Mouse (Mus musculus) lung, embryonic 16.5 days (tissue): ENCODE measurements at regions not wholly inside any gene's neighbourhood (a gene's known extent, or its start where the extent isn't known, plus 50 kb on each side); places are given as distances from the start of the nearest gene placed in this dataset.

Source experiments
- ATAC-seq: fragments of 200-750 bp; cut with Nextera tagmentation; 2 replicates; pipeline ENCODE4 v1.8.0; 2017; ENCODE audit warnings: low read depth, mild to moderate bottlenecking, moderate library complexity
- H3K27ac ChIP-seq: fragments of 300-500 bp; sonication (generic); 2 replicates; pipeline ENCODE4 v1.5.1; 2014; ENCODE audit warnings: mild to moderate bottlenecking, control low read depth, low read length
- H3K27me3 ChIP-seq: fragments of 300-500 bp; sonication (generic); 2 replicates; pipeline ENCODE4 v1.6.1; 2014; ENCODE audit warnings: low read depth, low read length, mixed read lengths; ENCODE audit not compliant: control insufficient read depth, insufficient read depth
- H3K36me3 ChIP-seq: fragments of 300-500 bp; sonication (generic); 2 replicates; pipeline ENCODE4 v1.6.1; 2014; ENCODE audit warnings: low read length; ENCODE audit not compliant: control insufficient read depth, insufficient read depth
- H3K4me1 ChIP-seq: fragments of 300-500 bp; sonication (generic); replicated peaks from 2 replicates; pipeline ENCODE4 v1.6.1; 2014; ENCODE audit warnings: low read length, mixed read lengths; ENCODE audit not compliant: control insufficient read depth, insufficient read depth
- H3K4me2 ChIP-seq: fragments of 300-500 bp; sonication (generic); 2 replicates; pipeline ENCODE4 v1.6.1; 2014; ENCODE audit warnings: low read depth, low read length, control low read depth
- H3K4me3 ChIP-seq: fragments of 300-500 bp; sonication (generic); 2 replicates; pipeline ENCODE4 v1.5.1; 2014; ENCODE audit warnings: mild to moderate bottlenecking, low read length, control low read depth
- H3K9ac ChIP-seq: fragments of 300-500 bp; sonication (generic); 2 replicates; pipeline ENCODE4 v1.6.1; 2014; ENCODE audit warnings: low read length, control low read depth
- H3K9me3 ChIP-seq: fragments of 300-500 bp; sonication (generic); 2 replicates; pipeline ENCODE4 v1.6.1; 2016; ENCODE audit warnings: low read length; ENCODE audit not compliant: control insufficient read depth
- WGBS: fragments of 180-500 bp; shearing (Covaris S2); extraction: QIAGEN DNeasy Blood & Tissue Kit; methylation state at CpG from one replicate; pipeline ENCODE4 v1.1.7; 2014; 5-methylcytosine and 5-hydroxymethylcytosine counted together

DNA sequence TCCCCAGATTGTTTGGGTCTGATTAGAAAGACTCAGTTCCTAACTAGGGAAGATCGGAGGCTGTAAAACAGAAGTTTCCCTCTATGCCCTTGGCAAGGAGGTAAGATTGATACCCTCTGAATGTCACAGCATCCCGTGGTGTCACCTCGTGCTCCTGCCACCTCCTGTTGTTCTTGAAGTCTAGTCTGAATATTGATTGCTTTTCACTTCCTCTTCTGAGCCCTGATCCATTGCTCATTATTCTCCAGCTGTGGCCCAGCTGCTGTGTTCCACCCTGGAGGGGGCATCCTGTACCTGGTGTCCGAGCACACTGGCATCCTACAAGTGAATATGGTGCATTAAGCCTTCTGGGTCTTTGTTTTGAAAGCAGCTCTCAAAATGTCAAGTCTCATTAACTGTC lies 156.6 kb upstream of the Mctp2 start:
- Histone ChIP-seq H3K27me3 (no peaks in the 10 kb centered on the region), H3K9ac (no peak overlapping the region), H3K4me1 (no peaks in the 10 kb centered on the region), H3K4me2 (no peak overlapping the region), H3K36me3 (no peaks in the 10 kb centered on the region), H3K4me3 (no peak overlapping the region), H3K9me3 (no peaks in the 10 kb centered on the region), H3K27ac (no peak overlapping the region)
- ATAC-seq = no peak
- WGBS = 43% methylated on average over 4 of the region's 4 CpGs

DNA sequence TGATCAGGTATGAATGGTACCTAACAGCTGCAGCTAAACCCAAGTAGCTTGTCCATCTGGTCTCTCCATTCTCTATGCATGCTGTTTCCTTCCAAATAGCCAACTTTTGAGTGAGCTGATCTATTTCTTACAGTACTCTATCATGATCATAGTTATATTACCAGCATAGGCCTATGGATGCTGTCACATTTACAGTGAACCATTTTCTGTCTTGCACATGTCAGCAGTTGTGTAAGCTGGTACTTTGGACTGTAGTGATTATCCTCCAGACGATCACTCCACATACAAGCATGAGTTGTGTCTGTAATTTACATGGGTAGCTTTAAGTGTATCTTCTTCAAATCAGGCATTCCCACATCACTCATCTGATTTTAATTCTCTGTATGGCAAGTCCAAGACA lies 158.2 kb upstream of the Mctp2 start:
- Histone ChIP-seq H3K4me1 (no peaks in the 10 kb centered on the region), H3K4me2 (no peak overlapping the region), H3K9ac (no peak overlapping the region), H3K9me3 (peaks cover 2% of the 10 kb centered on the region; the same call in 1 of the 2 replicates), H3K4me3 (no peak overlapping the region), H3K36me3 (no peaks in the 10 kb centered on the region), H3K27me3 (no peaks in the 10 kb centered on the region), H3K27ac (no peak overlapping the region)
- ATAC-seq = no peak
- WGBS = 77% methylated on average over 1 of the region's 1 CpGs

DNA sequence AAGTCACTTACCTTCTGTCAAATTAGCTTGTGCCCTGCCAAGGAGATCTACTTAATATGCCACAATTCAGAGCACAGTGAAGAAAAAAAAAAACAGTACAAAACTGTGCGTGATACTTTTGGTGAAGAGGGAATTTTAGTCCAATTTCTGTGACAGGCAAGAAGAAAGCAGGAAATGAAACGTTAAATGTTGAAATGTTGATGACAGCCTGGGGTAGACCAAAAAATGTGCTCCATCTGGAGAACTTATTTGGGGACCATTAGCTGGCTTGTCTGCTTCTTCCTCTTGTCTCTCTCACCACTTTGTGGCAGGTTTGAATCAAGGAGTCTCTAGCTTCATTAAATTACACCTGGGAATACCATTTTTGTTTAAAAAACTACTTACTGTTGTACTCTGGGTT lies 163.3 kb upstream of the Mctp2 start:
- no peak for ATAC-seq
- Histone ChIP-seq H3K27ac (no peak overlapping the region), H3K27me3 (no peaks in the 10 kb centered on the region), H3K9ac (no peak overlapping the region), H3K4me2 (no peak overlapping the region), H3K4me3 (no peak overlapping the region), H3K4me1 (peaks cover 4% of the 10 kb centered on the region), H3K36me3 (no peaks in the 10 kb centered on the region), H3K9me3 (peaks cover 2% of the 10 kb centered on the region; the same call in 1 of the 2 replicates)
- WGBS = 47% methylated on average over 2 of the region's 2 CpGs

DNA sequence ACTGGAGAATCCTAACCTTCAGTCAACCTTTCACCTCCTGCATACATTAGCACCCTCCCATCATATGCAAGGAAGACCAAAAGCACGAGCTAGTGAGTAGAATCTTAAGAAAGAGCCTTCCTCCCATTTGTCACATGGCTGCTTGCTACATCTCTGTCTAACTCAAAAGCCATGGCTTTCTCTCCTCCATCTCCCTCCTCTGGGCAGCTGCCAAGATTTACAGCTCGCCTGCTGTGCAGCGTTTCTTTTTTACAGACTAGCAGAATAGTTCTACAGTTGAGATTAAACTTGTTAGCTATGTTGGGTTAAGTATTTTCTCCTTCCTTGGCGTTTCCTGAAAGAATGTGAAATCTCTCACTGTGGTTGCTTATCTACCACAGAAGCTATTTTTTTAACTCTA lies 168.3 kb upstream of the Mctp2 start:
- no peak overlapping the region for H3K4me3 ChIP-seq
- H3K9me3 ChIP-seq = no peaks in the 10 kb centered on the region
- no peaks in the 10 kb centered on the region for H3K36me3 ChIP-seq
- WGBS = 11% methylated on average over 4 of the region's 4 CpGs
- ATAC-seq = peak; percentile 41; the same call in 1 of the 2 replicates
- no peaks in the 10 kb centered on the region for H3K27me3 ChIP-seq
- H3K4me1 ChIP-seq = peaks cover 5% of the 10 kb centered on the region
- no peak overlapping the region for H3K27ac ChIP-seq
- H3K9ac ChIP-seq = no peak overlapping the region
- H3K4me2 ChIP-seq = no peak overlapping the region

DNA sequence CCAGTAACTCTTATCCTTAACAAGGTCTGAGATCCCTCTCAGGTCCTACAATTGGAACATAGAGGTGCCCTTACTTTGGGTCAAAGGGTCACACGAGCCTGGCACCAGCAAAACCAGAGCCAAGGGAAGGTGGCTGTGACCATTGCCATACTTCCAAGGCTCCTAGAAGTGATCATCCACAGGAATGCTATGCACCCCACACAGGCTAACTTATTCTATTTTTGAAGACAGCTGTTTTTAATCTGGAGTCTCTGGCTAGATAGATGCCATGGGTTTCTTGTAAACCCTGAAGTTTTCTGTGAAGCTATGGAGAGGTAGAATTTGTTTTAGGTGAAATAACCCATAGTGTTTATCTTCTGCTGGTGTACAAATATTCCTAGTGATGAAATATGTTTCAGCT lies 172.5 kb upstream of the Mctp2 start:
- no peaks in the 10 kb centered on the region for H3K27me3 ChIP-seq
- no peak overlapping the region for H3K4me3 ChIP-seq
- H3K9me3 ChIP-seq = no peaks in the 10 kb centered on the region
- 73% methylated on average over 1 of the region's 1 CpGs for WGBS
- H3K4me1 ChIP-seq = peaks cover 5% of the 10 kb centered on the region
- H3K36me3 ChIP-seq = no peaks in the 10 kb centered on the region
- H3K27ac ChIP-seq = no peak overlapping the region
- H3K9ac ChIP-seq = no peak overlapping the region
- no peak for ATAC-seq
- H3K4me2 ChIP-seq = no peak overlapping the region

DNA sequence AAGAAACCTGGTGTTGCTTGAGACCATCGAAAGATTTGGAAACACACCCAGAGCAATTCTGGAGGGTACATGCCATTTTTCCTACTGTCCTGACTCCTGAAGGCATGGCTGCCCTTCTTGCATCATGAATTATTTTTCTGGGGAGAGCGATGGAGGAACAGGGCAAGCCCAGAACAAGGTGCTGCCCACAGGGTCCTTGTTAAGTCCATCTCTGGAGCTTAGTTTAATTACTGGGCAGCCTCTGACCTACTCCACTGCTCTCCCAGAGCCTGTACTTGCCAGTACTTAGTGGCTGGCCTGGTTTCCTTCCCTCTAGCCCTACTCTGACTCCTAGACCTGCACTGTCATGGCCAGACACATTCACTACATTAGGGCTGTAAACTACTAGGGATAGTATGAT lies 174.9 kb upstream of the Mctp2 start:
- no peaks in the 10 kb centered on the region for H3K4me1 ChIP-seq
- no peak for ATAC-seq
- WGBS = 93% methylated on average over 2 of the region's 2 CpGs
- H3K36me3 ChIP-seq = no peaks in the 10 kb centered on the region
- H3K4me2 ChIP-seq = no peak overlapping the region
- H3K4me3 ChIP-seq = no peak overlapping the region
- H3K9ac ChIP-seq = no peak overlapping the region
- no peaks in the 10 kb centered on the region for H3K9me3 ChIP-seq
- H3K27me3 ChIP-seq = no peaks in the 10 kb centered on the region
- H3K27ac ChIP-seq = no peak overlapping the region

DNA sequence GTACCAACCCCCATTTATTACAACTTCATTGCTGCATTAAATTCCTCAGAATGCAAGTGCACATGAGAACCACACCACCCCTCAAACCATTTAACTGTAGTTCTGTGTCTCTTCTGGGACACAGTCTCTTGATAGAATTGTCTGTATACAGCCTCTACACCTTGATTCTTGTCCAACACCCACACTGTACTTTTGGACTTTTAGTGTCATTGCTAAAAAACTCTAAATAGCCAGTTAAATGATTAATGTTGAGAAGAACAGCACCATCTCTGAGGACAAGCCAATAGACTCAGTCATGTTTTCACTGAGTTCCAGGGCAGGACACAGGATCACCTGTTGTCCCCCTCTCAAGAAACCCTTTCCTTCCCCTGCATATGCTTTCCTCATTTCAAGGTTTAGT lies 183.8 kb upstream of the Mctp2 start:
- Histone ChIP-seq H3K9me3 (no peaks in the 10 kb centered on the region), H3K27ac (no peak overlapping the region), H3K36me3 (no peaks in the 10 kb centered on the region), H3K9ac (no peak overlapping the region), H3K4me3 (no peak overlapping the region), H3K4me1 (no peaks in the 10 kb centered on the region), H3K27me3 (no peaks in the 10 kb centered on the region), H3K4me2 (no peak overlapping the region)
- ATAC-seq = no peak

DNA sequence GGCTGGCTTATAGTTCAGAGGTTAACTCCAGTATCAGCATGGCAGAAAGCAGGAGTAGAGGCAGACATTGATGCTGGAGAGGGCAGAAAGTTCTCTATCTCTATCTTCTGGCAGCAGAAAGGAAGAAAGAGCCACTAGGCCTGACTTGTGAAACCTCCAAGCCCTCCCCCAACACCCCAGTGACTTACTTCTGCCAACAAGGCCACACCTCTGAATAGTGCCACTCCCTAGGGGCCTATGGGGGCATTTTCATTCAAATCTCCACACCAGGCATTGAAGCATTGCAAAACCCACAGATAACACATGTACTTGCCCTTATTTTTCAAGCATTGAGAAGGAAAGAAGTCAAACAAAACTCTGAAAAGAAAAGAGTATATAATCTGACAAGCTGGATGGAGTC lies 186.9 kb upstream of the Mctp2 start:
- no peaks in the 10 kb centered on the region for H3K36me3 ChIP-seq
- no peak overlapping the region for H3K27ac ChIP-seq
- H3K4me3 ChIP-seq = no peak overlapping the region
- H3K9me3 ChIP-seq = no peaks in the 10 kb centered on the region
- no peak for ATAC-seq
- no peaks in the 10 kb centered on the region for H3K27me3 ChIP-seq
- H3K4me1 ChIP-seq = no peaks in the 10 kb centered on the region
- no peak overlapping the region for H3K9ac ChIP-seq
- no peak overlapping the region for H3K4me2 ChIP-seq

DNA sequence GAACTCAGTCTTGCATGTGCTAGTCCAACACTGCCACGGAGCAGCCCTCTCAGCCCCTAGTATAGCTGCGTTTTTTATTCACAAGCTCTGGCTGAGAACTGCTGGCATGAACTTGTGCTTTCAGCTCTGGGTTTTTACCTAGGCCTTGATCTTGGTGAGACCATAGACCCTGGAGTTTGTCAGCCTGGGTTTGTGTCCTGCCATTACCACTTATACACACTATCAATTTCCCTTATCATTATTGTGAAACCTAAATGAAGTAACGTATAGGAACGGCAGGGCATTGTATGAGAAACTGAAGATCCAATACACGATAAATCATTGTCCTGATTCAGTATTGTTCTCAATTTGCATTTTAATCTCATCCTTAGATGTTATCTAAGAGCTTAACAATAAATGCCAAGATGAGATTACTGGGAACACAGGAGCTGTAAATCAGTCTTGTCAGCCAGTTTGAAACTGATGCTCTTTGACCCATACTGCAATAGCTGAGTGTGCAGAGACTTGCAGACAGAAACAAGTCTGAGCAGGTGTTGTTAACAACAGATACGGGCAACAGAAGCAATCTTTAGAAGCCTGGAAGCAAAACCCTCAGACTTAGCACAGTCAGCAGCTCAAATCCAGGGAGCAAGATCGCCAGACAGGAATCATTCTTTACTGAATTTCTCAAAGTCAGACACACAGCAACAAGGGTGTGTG lies 190.7 kb upstream of the Mctp2 start:
- Histone ChIP-seq H3K36me3 (no peaks in the 10 kb centered on the region), H3K4me1 (no peaks in the 10 kb centered on the region)
- WGBS = 45% methylated on average over 7 of the region's 7 CpGs

More for the DNA sequence above, 190.7 kb upstream of the Mctp2 start:
- Histone ChIP-seq H3K27me3 (no peaks in the 10 kb centered on the region), H3K4me2 (no peak overlapping the region), H3K9ac (no peak overlapping the region), H3K4me3 (no peak overlapping the region), H3K9me3 (no peaks in the 10 kb centered on the region), H3K27ac (no peak overlapping the region)
- no peak for ATAC-seq
